Mouse (Mus musculus) erythroblast, embryonic 14.5 days (primary cell): ENCODE results near the gene Nrp1. TPM values are rescaled to one million over a fixed set of nuclear protein-coding genes. Genes with fewer than 3 reads are reported as not detected.

ENCODE experiments used
- H3K27me3 ChIP-seq: 2 replicates; pipeline ENCODE4 v1.6.1; 2012; ENCODE audit warnings: inconsistent platforms; ENCODE audit not compliant: control insufficient read depth
- H3K36me3 ChIP-seq: 2 replicates; pipeline ENCODE4 v1.6.1; 2012; ENCODE audit warnings: mild to moderate bottlenecking, inconsistent platforms; ENCODE audit not compliant: control insufficient read depth
- H3K4me1 ChIP-seq: 2 replicates; pipeline ENCODE4 v1.6.1; 2012; ENCODE audit warnings: inconsistent platforms; ENCODE audit not compliant: control insufficient read depth
- H3K4me3 ChIP-seq: replicated peaks from 2 replicates; pipeline ENCODE3; 2012; ENCODE audit warnings: moderate library complexity, mild to moderate bottlenecking, inconsistent platforms
- H3K9me3 ChIP-seq: 2 replicates; pipeline ENCODE4 v1.6.1; 2012; ENCODE audit warnings: low read length, inconsistent platforms, mixed read lengths; ENCODE audit not compliant: control insufficient read depth
- GATA1 ChIP-seq: IDR thresholded peaks from 2 replicates; pipeline ENCODE4 v1.6.1; 2012; ENCODE audit warnings: low read length, inconsistent platforms, mixed read lengths
- TAL1 ChIP-seq: IDR thresholded peaks from 3 replicates; pipeline ENCODE4 v1.6.1; 2012; ENCODE audit warnings: low read length, inconsistent platforms, mixed read lengths
- polyA plus RNA-seq: library from polyadenylated mRNA; stranded (reverse); fragments of >175 nt; gene quantifications from 2 replicates; pipeline ENCODE4 v1.2.3, GENCODE M21; 2012

The Nrp1 gene
- polyA plus RNA-seq, 1 experiment, result 0.02 TPM

GRCm38 (mm10) chr8:128400286-128400685, 41.9 kb downstream of the Nrp1 start:
- no peaks in the 10 kb centered on the region for H3K27me3 ChIP-seq
- H3K4me1 ChIP-seq, result no peaks in the 10 kb centered on the region
- TF ChIP-seq TAL1 (no peak), GATA1 (no peak)
- H3K36me3 ChIP-seq, result no peaks in the 10 kb centered on the region
- no peaks in the 10 kb centered on the region for H3K9me3 ChIP-seq
- no peak overlapping the region for H3K4me3 ChIP-seq

GRCm38 (mm10) chr8:128404876-128405275, 46.5 kb downstream of the Nrp1 start:
- Histone ChIP-seq H3K36me3 (no peaks in the 10 kb centered on the region), H3K4me1 (no peaks in the 10 kb centered on the region), H3K27me3 (no peaks in the 10 kb centered on the region), H3K9me3 (no peaks in the 10 kb centered on the region), H3K4me3 (no peak overlapping the region)
- TF ChIP-seq TAL1, result no peak
- TF ChIP-seq GATA1, result no peak

- no peaks in the 10 kb centered on the region for H3K27me3 ChIP-seq
- TF ChIP-seq TAL1 (no peak), GATA1 (no peak)
- no peaks in the 10 kb centered on the region for H3K9me3 ChIP-seq
- H3K36me3 ChIP-seq, result no peaks in the 10 kb centered on the region
- no peak overlapping the region for H3K4me3 ChIP-seq
- no peaks in the 10 kb centered on the region for H3K4me1 ChIP-seq
These were observed 55.0 kb downstream of the Nrp1 start for GRCm38 (mm10) chr8:128413381-128413780.

- H3K4me1 ChIP-seq, result no peaks in the 10 kb centered on the region
These were observed 57.6 kb downstream of the Nrp1 start for GRCm38 (mm10) chr8:128415730-128416684.

GRCm38 (mm10) chr8:128416896-128417295, 58.5 kb downstream of the Nrp1 start:
- H3K4me3 ChIP-seq, result no peak overlapping the region
- no peaks in the 10 kb centered on the region for H3K36me3 ChIP-seq
- no peak for TF ChIP-seq TAL1
- no peak for TF ChIP-seq GATA1
- H3K4me1 ChIP-seq, result no peaks in the 10 kb centered on the region
- no peaks in the 10 kb centered on the region for H3K27me3 ChIP-seq
- H3K9me3 ChIP-seq, result no peaks in the 10 kb centered on the region

More at GRCm38 (mm10) chr8:128415730-128416684, 57.6 kb downstream of the Nrp1 start:
- no peaks in the 10 kb centered on the region for H3K9me3 ChIP-seq
- H3K36me3 ChIP-seq, result no peaks in the 10 kb centered on the region
- no peaks in the 10 kb centered on the region for H3K27me3 ChIP-seq
- H3K4me3 ChIP-seq, result no peak overlapping the region
- no peak for TF ChIP-seq GATA1
- TF ChIP-seq TAL1, result no peak

- no peaks in the 10 kb centered on the region for H3K36me3 ChIP-seq
- H3K4me3 ChIP-seq, result no peak overlapping the region
- H3K4me1 ChIP-seq, result no peaks in the 10 kb centered on the region
- no peaks in the 10 kb centered on the region for H3K27me3 ChIP-seq
- TF ChIP-seq TAL1 (no peak), GATA1 (no peak)
- H3K9me3 ChIP-seq, result no peaks in the 10 kb centered on the region
These were observed 59.8 kb downstream of the Nrp1 start for GRCm38 (mm10) chr8:128417956-128418796.

GRCm38 (mm10) chr8:128419984-128420383, 61.6 kb downstream of the Nrp1 start:
- Histone ChIP-seq H3K4me1 (no peaks in the 10 kb centered on the region), H3K27me3 (no peaks in the 10 kb centered on the region), H3K36me3 (no peaks in the 10 kb centered on the region), H3K4me3 (no peak overlapping the region), H3K9me3 (no peaks in the 10 kb centered on the region)
- no peak for TF ChIP-seq TAL1
- TF ChIP-seq GATA1, result no peak

GRCm38 (mm10) chr8:128420402-128420801, 62.0 kb downstream of the Nrp1 start:
- Histone ChIP-seq H3K4me1 (no peaks in the 10 kb centered on the region), H3K36me3 (no peaks in the 10 kb centered on the region), H3K4me3 (no peak overlapping the region), H3K27me3 (no peaks in the 10 kb centered on the region), H3K9me3 (no peaks in the 10 kb centered on the region)
- no peak for TF ChIP-seq GATA1
- TF ChIP-seq TAL1, result no peak

- TF ChIP-seq GATA1 (no peak), TAL1 (no peak)
These were observed 65.4 kb downstream of the Nrp1 start for GRCm38 (mm10) chr8:128423813-128424212.

More at GRCm38 (mm10) chr8:128423813-128424212, 65.4 kb downstream of the Nrp1 start:
- no peaks in the 10 kb centered on the region for H3K27me3 ChIP-seq
- H3K4me1 ChIP-seq, result no peaks in the 10 kb centered on the region
- no peaks in the 10 kb centered on the region for H3K9me3 ChIP-seq
- H3K4me3 ChIP-seq, result no peak overlapping the region
- no peaks in the 10 kb centered on the region for H3K36me3 ChIP-seq
